Mouse (Mus musculus) kidney, postnatal 10 days (tissue): ENCODE data around the gene Wscd2.

Experiments
- DNase-seq: peaks from one replicate; pipeline ENCODE4 v3.0.0; 2021; ENCODE audit warnings: mixed read lengths

Wscd2 gene

GRCm38 (mm10) chr5:113485584-113486162 lies 4.5 kb upstream of the Wscd2 start:
- DNase-seq = no peak

- DNase-seq = no peak
Measured at GRCm38 (mm10) chr5:113487879-113488278, 2.3 kb upstream of the Wscd2 start.

- no peak for DNase-seq
Measured at GRCm38 (mm10) chr5:113489617-113490016, 516 bp upstream of the Wscd2 start.

GRCm38 (mm10) chr5:113490467-113491260 lies 531 bp downstream of the Wscd2 start:
- peak; percentile 64 for DNase-seq

- no peak for DNase-seq
Measured at GRCm38 (mm10) chr5:113491552-113491951, 1.4 kb downstream of the Wscd2 start.

- DNase-seq = no peak
Measured at GRCm38 (mm10) chr5:113491988-113492387, 1.9 kb downstream of the Wscd2 start.

- DNase-seq = peak; percentile 40
Measured at GRCm38 (mm10) chr5:113492417-113493035, 2.4 kb downstream of the Wscd2 start.

- DNase-seq = no peak
Measured at GRCm38 (mm10) chr5:113493997-113494396, 3.9 kb downstream of the Wscd2 start.

GRCm38 (mm10) chr5:113496926-113497325 lies 6.8 kb downstream of the Wscd2 start:
- DNase-seq = no peak

- DNase-seq = no peak
Measured at GRCm38 (mm10) chr5:113499421-113499820, 9.3 kb downstream of the Wscd2 start.

GRCm38 (mm10) chr5:113503276-113503675 lies 13.1 kb downstream of the Wscd2 start:
- no peak for DNase-seq

- no peak for DNase-seq
Measured at GRCm38 (mm10) chr5:113504654-113505053, 14.5 kb downstream of the Wscd2 start.

- no peak for DNase-seq
Measured at GRCm38 (mm10) chr5:113506065-113506464, 15.9 kb downstream of the Wscd2 start.

- DNase-seq = no peak
Measured at GRCm38 (mm10) chr5:113506779-113507178, 16.6 kb downstream of the Wscd2 start.

GRCm38 (mm10) chr5:113509167-113509566 lies 19.0 kb downstream of the Wscd2 start:
- DNase-seq = no peak

- no peak for DNase-seq
Measured at GRCm38 (mm10) chr5:113513640-113514039, 23.5 kb downstream of the Wscd2 start.

GRCm38 (mm10) chr5:113514062-113514461 lies 23.9 kb downstream of the Wscd2 start:
- no peak for DNase-seq

- DNase-seq = no peak
Measured at GRCm38 (mm10) chr5:113516119-113516872, 26.2 kb downstream of the Wscd2 start.

GRCm38 (mm10) chr5:113516873-113517336 lies 26.8 kb downstream of the Wscd2 start:
- peak; percentile 52 for DNase-seq

- no peak for DNase-seq
Measured at GRCm38 (mm10) chr5:113517387-113517786, 27.3 kb downstream of the Wscd2 start.

- no peak for DNase-seq
Measured at GRCm38 (mm10) chr5:113521037-113521436, 30.9 kb downstream of the Wscd2 start.

GRCm38 (mm10) chr5:113538826-113539225 lies 48.7 kb downstream of the Wscd2 start:
- no peak for DNase-seq

- no peak for DNase-seq
Measured at GRCm38 (mm10) chr5:113539438-113539837, 49.3 kb downstream of the Wscd2 start.
